Mouse (Mus musculus): ENCODE measurements around the gene Gm21974.

DNA sequence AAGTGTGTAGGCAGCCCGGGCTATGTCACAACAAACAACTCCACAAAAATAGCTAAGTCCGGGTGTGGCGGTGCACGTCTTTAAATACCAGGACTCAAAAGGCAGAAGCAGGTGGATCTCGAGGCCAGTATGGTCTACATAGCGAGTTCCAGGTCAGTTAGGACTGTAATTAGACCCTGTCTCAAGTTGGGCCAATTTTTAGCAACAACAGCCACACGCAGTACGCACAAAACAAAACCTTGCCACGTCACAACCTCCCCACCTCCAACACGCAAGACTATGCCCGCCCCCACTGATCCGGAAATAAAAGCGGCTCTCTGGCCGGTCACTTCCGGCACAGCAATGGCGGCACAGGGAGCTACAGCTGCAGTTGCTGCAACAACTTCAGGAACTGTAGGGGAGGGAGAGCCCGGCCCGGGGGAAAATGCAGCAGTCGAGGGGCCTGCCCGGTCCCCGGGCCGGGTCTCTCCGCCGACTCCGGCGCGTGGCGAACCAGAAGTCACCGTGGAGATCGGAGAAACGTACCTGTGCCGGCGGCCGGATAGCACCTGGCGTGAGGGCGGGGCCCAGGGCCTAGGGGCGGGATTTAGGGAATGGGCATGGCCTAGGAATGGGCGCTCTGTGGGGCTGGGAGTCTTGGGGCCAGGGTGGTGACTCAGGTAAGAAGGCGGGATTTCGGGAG lies 17.1 kb upstream of the Gm21974 start, which contains the start of gene Kat8:
- TF ChIP-seq POLR2A (IDR thresholded peaks at IDR 0.05; ENCODE audit: borderline replicate concordance, control insufficient read depth, low read depth, low read length), result peak; percentile 70; the same call in 1 of the 2 replicates
- no peak for TF ChIP-seq CTCF (IDR thresholded peaks at IDR 0.05; ENCODE audit: control insufficient read depth, insufficient read depth, low read length)
